Mouse (Mus musculus) heart, adult 2 months (tissue): Measurements from ENCODE around the gene Hist1h2af.

ENCODE experiments used
- CTCF ChIP-seq: fragments of 200-600 bp; IDR thresholded peaks from 2 replicates; pipeline ENCODE4 v1.8.1; 2022; ENCODE audit warnings: antibody characterized with exemption, mild to moderate bottlenecking, moderate library complexity
- EP300 ChIP-seq: fragments of 200-500 bp; IDR thresholded peaks from 2 replicates; pipeline ENCODE4 v1.6.1; 2011; ENCODE audit warnings: low read depth, low read length, control low read depth; ENCODE audit not compliant: insufficient read depth
- POLR2A ChIP-seq: fragments of 200-500 bp; IDR thresholded peaks from 2 replicates; pipeline ENCODE4 v1.6.1; 2011; ENCODE audit warnings: mild to moderate bottlenecking, low read depth, low read length, control low read depth; ENCODE audit not compliant: insufficient read depth

DNA sequence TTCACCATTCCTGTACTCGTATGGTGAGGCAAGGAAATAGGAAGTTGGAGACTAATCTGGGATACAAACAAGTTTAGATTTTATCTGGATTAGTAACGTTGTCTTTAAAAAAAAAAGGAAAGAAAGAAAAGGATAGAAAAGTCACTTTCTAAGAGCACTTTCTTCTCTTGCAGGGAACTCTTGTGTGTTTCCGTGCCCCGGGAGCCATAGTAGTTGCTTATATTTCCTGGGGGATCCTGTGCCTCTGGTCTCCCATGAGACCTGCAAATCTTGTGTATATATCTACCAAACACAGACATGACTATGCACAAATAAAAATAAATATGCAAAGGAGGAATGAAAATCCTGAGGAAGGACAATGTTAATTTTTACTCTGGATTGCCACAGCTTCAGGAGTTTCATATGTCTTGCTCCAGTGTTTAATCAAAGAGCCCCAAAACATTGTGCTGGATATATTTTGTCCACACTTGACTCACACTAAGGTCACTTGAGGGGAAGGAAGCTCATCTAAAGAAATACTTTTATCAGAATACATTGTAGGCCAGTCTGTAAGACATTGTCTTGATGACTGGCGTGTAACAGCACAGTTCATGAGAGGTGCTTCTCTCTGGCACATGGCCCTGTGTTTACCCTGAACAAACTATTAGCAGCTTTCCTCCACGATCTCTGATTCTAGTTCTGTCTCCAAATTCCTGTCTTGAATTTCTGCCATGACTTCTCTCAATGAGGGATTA, 43.4 kb downstream of the Hist1h2af start:
- TF ChIP-seq CTCF (no peak), EP300 (no peak), POLR2A (no peak)
